Mouse (Mus musculus): ENCODE measurements around the gene Tubb3. TPM values are rescaled to one million over a fixed set of nuclear protein-coding genes. Genes with fewer than 3 reads are reported as not detected.
"Not testable (repeated sequence)": the region's sequence is repeated elsewhere in the genome, so short reads cannot be mapped to it uniquely, and the experiment has no call there.

The Tubb3 gene
- polyA plus RNA-seq, 1 experiment from 2014 or later, result 3.9 TPM

DNA sequence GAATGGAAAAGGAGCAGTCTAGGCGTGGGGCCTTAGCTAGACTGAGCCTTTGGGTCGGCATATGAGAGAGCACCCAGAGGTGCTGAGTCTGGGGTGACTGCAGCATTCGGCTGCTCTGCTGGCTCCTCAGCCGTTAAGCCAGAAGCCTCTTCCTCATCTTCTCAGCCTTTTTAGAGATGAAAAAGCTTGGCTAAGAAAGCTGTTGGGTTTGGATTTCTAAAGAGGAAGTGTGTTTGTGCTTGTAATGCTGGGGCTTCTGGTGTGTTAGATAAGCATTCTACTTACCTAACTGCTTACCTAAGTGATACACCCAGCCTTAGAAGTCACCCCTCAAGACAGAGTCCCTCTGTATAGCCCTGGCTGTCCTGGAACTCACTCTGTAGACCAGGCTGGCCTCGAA is 39.6 kb downstream of the Tubb3 start:
- CTCF ChIA-PET, result no interaction called here
- H3K27me3 ChIP-seq, result no peaks in the 10 kb centered on the region
- POLR2A ChIA-PET, result no interaction called here
- ATAC-seq (no peak), DNase-seq (ENCODE audit: low read depth, low spot score) (no peak)
- TF ChIP-seq CTCF (IDR thresholded peaks at IDR 0.05), result no peak
- in situ Hi-C loops (cut with MboI; ENCODE audit: low pct_unique_long_range_greater_than_20kb), result no loop called here

DNA sequence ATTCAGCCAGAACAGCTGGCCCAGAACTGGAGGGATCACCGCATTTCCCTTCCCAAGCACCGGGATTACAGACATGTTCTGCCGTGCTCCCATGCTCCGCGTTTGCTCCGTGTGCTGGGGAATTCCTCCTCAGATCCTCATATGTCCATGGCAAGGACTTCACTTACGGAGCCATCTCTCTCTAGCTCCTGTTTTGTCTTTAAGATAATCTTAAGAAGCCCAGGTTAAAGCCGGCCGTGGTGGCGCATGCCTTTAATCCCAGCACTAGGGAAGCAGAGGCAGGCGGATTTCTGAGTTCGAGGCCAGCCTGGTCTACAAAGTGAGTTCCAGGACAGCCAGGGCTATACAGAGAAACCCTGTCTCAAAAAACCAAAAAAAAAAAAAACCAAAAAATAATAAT is 40.5 kb downstream of the Tubb3 start:
- CTCF ChIA-PET, result interaction anchor here (1.3 kb wide), 1 partner anchor 9 kb away, joined by 5 read pairs; no protein-coding TSS in a partner anchor
- in situ Hi-C loops (cut with MboI; ENCODE audit: low pct_unique_long_range_greater_than_20kb); ATAC-seq; H3K27me3 ChIP-seq; POLR2A ChIA-PET; DNase-seq (ENCODE audit: low read depth, low spot score): not testable (repeated sequence)

DNA sequence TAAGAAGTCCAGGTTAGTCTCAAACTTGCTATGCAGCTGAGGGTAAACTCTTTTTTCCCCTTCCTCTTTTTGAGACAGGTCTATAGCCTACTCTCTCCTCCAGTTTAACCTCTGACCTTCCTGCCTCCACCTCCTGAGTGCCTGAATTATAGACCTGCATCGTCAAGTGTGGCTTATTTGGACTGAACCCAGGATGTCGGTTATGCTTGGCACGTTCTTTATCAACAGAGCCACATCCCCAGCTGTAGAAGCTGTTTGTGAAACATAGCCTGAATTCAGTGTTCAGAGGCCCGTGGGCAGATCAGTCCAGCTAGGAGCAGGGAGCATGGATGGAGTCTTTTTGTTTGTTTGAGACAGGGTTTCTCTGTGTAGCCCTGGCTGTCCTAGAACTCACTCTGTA is 40.9 kb downstream of the Tubb3 start:
- POLR2A ChIA-PET, result no interaction called here
- no peaks in the 10 kb centered on the region for H3K27me3 ChIP-seq
- ATAC-seq, result no peak
- in situ Hi-C loops (cut with MboI; ENCODE audit: low pct_unique_long_range_greater_than_20kb), result no loop called here
- no peak for TF ChIP-seq CTCF (IDR thresholded peaks at IDR 0.05)
- CTCF ChIA-PET, result interaction anchor here (1.3 kb wide), 1 partner anchor 9 kb away, joined by 5 read pairs; no protein-coding TSS in a partner anchor
- DNase-seq (ENCODE audit: low read depth, low spot score), result no peak

DNA sequence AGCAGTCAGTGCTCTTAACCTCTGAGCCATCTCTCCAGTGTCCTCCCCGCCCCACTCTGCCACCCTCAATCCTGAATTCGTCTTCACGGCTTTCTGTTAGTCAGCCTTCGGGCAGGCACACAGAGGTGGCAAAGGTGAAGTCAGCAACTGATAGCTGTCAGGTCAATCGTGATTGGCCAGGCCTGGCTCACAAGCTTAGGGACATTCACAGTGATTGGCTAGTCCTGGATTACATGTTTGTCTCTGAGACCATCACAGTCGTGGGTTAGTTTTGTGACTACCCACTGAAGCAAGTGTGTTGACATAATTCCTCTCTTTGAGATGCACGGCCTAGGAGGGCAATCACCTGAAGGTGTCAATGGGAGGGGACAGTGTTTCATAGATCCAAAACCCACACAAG is 42.1 kb downstream of the Tubb3 start:
- H3K27me3 ChIP-seq, result no peaks in the 10 kb centered on the region
- POLR2A ChIA-PET, result no interaction called here
- in situ Hi-C loops (cut with MboI; ENCODE audit: low pct_unique_long_range_greater_than_20kb), result no loop called here
- TF ChIP-seq CTCF (IDR thresholded peaks at IDR 0.05), result no peak
- no peak for DNase-seq (ENCODE audit: low read depth, low spot score)
- CTCF ChIA-PET, result interaction anchor here (1.0 kb wide), 1 partner anchor 10 kb away, joined by 3 read pairs; no protein-coding TSS in a partner anchor
- no peak for ATAC-seq

DNA sequence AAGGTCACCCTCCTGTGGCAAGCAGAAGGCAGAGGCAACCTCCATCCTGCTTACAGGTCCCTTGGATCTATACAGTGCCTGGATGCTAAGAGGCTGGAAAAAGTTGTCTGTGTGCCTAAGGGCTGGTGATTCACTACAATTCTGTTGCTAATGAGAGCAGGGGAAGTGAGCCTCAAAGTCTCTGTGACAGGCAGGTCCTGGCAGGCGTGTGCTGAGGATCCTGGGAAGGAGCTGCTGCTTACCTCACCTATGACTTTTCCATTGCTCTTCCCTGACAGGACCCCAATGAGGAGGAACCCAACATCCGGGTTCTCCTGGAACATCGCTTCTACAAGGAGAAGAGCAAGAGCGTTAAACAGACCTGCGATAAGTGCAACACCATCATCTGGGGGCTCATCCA is 42.7 kb downstream of the Tubb3 start:
- no peaks in the 10 kb centered on the region for H3K27me3 ChIP-seq
- no peak for DNase-seq (ENCODE audit: low read depth, low spot score)
- TF ChIP-seq CTCF (IDR thresholded peaks at IDR 0.05), result no peak
- ChIA-PET CTCF (interaction anchor here (1.0 to 1.1 kb wide), 2 partner anchors 10 to 12 kb away, joined by 3 read pairs; no protein-coding TSS in a partner anchor), POLR2A (no interaction called here)
- ATAC-seq, result no peak
- in situ Hi-C loops (cut with MboI; ENCODE audit: low pct_unique_long_range_greater_than_20kb), result no loop called here

DNA sequence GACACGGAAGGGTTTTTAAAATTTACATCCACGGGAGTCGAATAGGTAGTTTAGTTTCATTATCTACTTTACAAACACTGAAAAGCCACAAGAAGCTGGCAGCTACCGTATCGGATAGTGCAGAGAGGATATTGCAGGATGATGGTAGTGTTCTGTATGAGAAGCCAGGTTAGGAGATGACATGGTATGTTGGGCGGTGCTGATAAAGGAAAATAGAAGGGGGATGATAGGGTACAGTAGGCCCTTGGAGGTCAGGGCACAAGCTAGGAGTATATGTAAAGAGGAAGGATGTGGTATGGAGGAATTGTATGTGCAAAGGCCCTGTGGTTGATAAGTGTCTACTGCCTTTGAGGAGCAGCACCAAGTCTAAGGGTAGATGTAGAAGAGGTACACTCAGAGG is 43.3 kb downstream of the Tubb3 start:
- ChIA-PET POLR2A (no interaction called here), CTCF (interaction anchor here (1.0 to 1.1 kb wide), 2 partner anchors 11 kb away, joined by 3 read pairs; no protein-coding TSS in a partner anchor)
- no peak for DNase-seq (ENCODE audit: low read depth, low spot score)
- H3K27me3 ChIP-seq, result no peaks in the 10 kb centered on the region
- no peak for TF ChIP-seq CTCF (IDR thresholded peaks at IDR 0.05)
- ATAC-seq, result no peak
- in situ Hi-C loops (cut with MboI; ENCODE audit: low pct_unique_long_range_greater_than_20kb), result no loop called here

DNA sequence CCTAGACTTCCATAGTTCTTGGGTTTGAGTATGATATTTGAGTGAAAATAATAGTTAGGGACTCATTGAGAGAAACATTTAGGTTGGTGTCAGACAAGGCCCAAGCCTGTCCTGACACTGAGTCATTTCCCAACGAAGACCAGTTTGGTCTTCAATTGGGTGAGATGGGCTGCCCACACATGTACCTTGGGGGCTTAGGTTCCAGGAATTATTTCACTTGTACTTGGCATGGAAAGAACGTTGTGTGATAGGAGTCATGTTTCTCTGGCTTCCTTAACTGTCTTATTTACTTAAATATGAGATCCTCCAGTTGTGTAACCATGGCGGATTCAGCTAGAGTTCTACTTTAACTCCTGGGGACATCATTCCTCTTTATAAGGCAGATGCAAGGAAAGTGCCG is 52.4 kb downstream of the Tubb3 start:
- no peak for TF ChIP-seq CTCF (IDR thresholded peaks at IDR 0.05)
- in situ Hi-C loops (cut with MboI; ENCODE audit: low pct_unique_long_range_greater_than_20kb), result no loop called here
- ATAC-seq, result no peak
- ChIA-PET CTCF (no interaction called here), POLR2A (interaction anchor here (0.6 kb wide), 1 partner anchor 384 kb away, joined by 3 read pairs; no protein-coding TSS in a partner anchor)
- H3K27me3 ChIP-seq, result no peaks in the 10 kb centered on the region
- no peak for DNase-seq (ENCODE audit: low read depth, low spot score)

DNA sequence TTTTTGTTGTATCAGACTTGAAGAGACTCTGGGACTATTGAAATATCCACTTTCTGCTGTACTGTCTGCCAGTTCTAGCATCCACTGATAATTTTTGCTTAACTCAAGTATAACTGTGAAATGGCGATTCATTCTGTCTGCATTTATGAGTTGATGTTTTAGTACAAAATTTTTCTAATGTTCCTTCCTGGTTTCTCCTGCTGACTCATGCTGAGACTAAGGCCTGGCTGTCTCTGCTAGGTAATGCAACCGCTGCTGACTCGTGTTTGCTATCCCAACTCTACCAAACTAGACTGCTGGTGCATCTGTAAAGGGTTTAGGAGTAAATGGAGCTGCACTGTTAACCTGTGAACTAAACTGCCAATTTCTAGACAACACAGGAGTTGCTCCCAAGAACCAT is 56.3 kb downstream of the Tubb3 start:
- ATAC-seq (no peak), DNase-seq (ENCODE audit: low read depth, low spot score) (no peak)
- no peaks in the 10 kb centered on the region for H3K27me3 ChIP-seq
- ChIA-PET POLR2A (no interaction called here), CTCF (no interaction called here)
- in situ Hi-C loops (cut with MboI; ENCODE audit: low pct_unique_long_range_greater_than_20kb), result no loop called here
- no peak for TF ChIP-seq CTCF (IDR thresholded peaks at IDR 0.05)

Other genes with a start within 250 kb of the Tubb3 start
- gene Dpep1, start 225.2 kb upstream of the Tubb3 start, polyA plus RNA-seq (2021), result not detected
- gene Chmp1a, start 198.7 kb upstream of the Tubb3 start, polyA plus RNA-seq (2021), result 133 TPM
- 5.4 TPM for gene Spata33, start 198.6 kb upstream of the Tubb3 start, polyA plus RNA-seq (2021)
- 55.8 TPM for gene Cdk10, start 186.6 kb upstream of the Tubb3 start, polyA plus RNA-seq (2021)
- gene Spata2l, start 175.2 kb upstream of the Tubb3 start, polyA plus RNA-seq (2021), result 4.7 TPM
- 22.3 TPM for gene Zfp276, start 157.2 kb upstream of the Tubb3 start, polyA plus RNA-seq (2021)
- 22.1 TPM for gene Vps9d1, start 157.1 kb upstream of the Tubb3 start, polyA plus RNA-seq (2021)
- gene Fanca, start 92.8 kb upstream of the Tubb3 start, polyA plus RNA-seq (2021), result 28.5 TPM
- 7.1 TPM for gene Spire2, start 78.7 kb upstream of the Tubb3 start, polyA plus RNA-seq (2021)
- 232 TPM for gene Tcf25, start 37.7 kb upstream of the Tubb3 start, polyA plus RNA-seq (2021)
- gene Mc1r, start 4.3 kb upstream of the Tubb3 start, polyA plus RNA-seq (2021), result 0.05 TPM
- 38.9 TPM for gene Def8, start 12.1 kb downstream of the Tubb3 start, polyA plus RNA-seq (2021)
- 63.4 TPM for gene Afg3l1, start 66.5 kb downstream of the Tubb3 start, polyA plus RNA-seq (2021)
- 12.1 TPM for gene Dbndd1, start 104.0 kb downstream of the Tubb3 start, polyA plus RNA-seq (2021)
- gene Gas8, start 107.4 kb downstream of the Tubb3 start, polyA plus RNA-seq (2021), result 55.7 TPM
- 73.3 TPM for gene Rhou, start 242.5 kb downstream of the Tubb3 start, polyA plus RNA-seq (2021)

All from Patski (cell line).